Mouse (Mus musculus) kidney, postnatal 14 days (tissue): Measurements from ENCODE around the gene Col24a1.

Experiments
- DNase-seq: peaks from one replicate; pipeline ENCODE4 v3.0.0; 2022; ENCODE audit warnings: mixed read lengths

Gene Col24a1

GRCm38 (mm10) chr3:145292337-145293134, at the start of gene Col24a1:
Gene Col24a1 (plus strand): TSS chr3:145292472.
- DNase-seq, result peak; percentile 30

GRCm38 (mm10) chr3:145248040-145248439, 44.2 kb upstream of the Col24a1 start:
- DNase-seq, result no peak

- DNase-seq, result peak; percentile 41
These were observed 39.2 kb upstream of the Col24a1 start for GRCm38 (mm10) chr3:145253066-145253465.

- DNase-seq, result no peak
These were observed 37.4 kb upstream of the Col24a1 start for GRCm38 (mm10) chr3:145254764-145255396.

GRCm38 (mm10) chr3:145256647-145257046, 35.6 kb upstream of the Col24a1 start:
- no peak for DNase-seq

- DNase-seq, result no peak
These were observed 32.6 kb upstream of the Col24a1 start for GRCm38 (mm10) chr3:145259678-145260077.

GRCm38 (mm10) chr3:145263131-145263530, 29.1 kb upstream of the Col24a1 start:
- DNase-seq, result no peak

GRCm38 (mm10) chr3:145268066-145268465, 24.2 kb upstream of the Col24a1 start:
- no peak for DNase-seq

GRCm38 (mm10) chr3:145274191-145274590, 18.1 kb upstream of the Col24a1 start:
- DNase-seq, result no peak

GRCm38 (mm10) chr3:145293207-145293606, 935 bp downstream of the Col24a1 start:
- DNase-seq, result peak; percentile 52

GRCm38 (mm10) chr3:145293623-145294307, 1.5 kb downstream of the Col24a1 start:
- no peak for DNase-seq

GRCm38 (mm10) chr3:145299980-145300591, 7.8 kb downstream of the Col24a1 start:
- no peak for DNase-seq

- DNase-seq, result peak; percentile 9
These were observed 13.0 kb downstream of the Col24a1 start for GRCm38 (mm10) chr3:145305311-145305710.

GRCm38 (mm10) chr3:145307209-145307608, 14.9 kb downstream of the Col24a1 start:
- DNase-seq, result no peak

GRCm38 (mm10) chr3:145320587-145321274, 28.5 kb downstream of the Col24a1 start:
- peak; percentile 8 for DNase-seq

- no peak for DNase-seq
These were observed 33.1 kb downstream of the Col24a1 start for GRCm38 (mm10) chr3:145325402-145325801.

GRCm38 (mm10) chr3:145331642-145332041, 39.4 kb downstream of the Col24a1 start:
- no peak for DNase-seq

- no peak for DNase-seq
These were observed 41.8 kb downstream of the Col24a1 start for GRCm38 (mm10) chr3:145334046-145334445.

- peak; percentile 56 for DNase-seq
These were observed 44.9 kb downstream of the Col24a1 start for GRCm38 (mm10) chr3:145337161-145337560.

- DNase-seq, result no peak
These were observed 47.7 kb downstream of the Col24a1 start for GRCm38 (mm10) chr3:145339851-145340499.

GRCm38 (mm10) chr3:145348690-145349089, 56.4 kb downstream of the Col24a1 start:
- DNase-seq, result no peak

GRCm38 (mm10) chr3:145353951-145354350, 61.7 kb downstream of the Col24a1 start:
- DNase-seq, result no peak
